Mouse (Mus musculus) kidney, postnatal 25 days (tissue): ENCODE results near the gene Gm45213.
A peak's percentile ranks its signal among the peaks of the same experiment; 100 is the strongest.

Source experiments
- DNase-seq, 2 experiments: peaks; one replicate each; pipeline ENCODE4 v3.0.0; 2021; ENCODE audit warnings: mixed read lengths in 2 of 2

The Gm45213 gene

DNA sequence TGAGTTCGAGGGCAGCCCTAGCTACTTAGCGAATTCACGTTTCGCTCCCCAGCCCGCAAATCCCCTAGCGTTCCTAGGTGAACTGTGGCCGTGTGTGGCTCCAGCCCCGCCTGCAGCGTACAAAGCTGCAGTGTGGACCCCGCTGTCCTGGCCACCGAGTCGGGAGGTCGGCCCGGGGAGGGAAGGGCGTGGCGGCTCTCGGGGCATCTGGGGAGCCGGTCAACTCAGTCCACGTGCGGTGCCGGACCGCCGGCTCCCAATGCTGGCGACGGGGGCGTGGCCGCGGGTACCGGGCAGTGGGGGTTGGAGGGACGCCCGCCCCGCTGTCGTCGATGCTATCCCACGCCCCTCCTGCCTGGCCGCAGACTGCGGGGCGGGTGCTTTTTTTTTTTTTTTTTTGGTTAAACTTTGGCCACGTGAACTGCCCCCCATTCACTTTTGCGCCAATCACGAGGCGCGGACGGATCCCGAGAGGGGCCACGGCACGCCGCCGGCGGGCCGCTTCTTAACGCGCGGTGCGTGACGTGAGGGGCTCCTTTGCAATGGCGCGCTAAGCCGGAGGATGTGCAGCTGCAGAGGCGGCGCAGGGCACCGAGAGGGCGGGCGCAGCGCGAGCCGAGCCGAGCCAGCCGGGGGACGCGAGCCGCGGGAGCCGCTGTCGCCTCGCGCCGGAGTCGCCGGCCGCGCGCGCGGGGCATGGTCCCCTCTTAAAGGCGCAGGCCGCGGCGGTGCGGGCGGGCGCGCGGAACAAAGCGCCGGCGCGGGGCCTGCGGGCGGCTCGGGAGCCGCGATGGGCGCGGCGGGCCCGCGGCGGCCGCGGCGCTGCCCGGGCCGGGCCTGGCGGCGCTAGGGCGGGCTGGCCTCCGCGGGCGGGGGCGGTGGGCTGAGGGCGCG, 65.8 kb downstream of the Gm45213 start, which contains the start of gene Chsy1:
Gene Chsy1, plus strand, starts transcription at position 555 of the 894 bp plus-strand sequence.
- DNase-seq: peak; percentile 86 to 95

DNA sequence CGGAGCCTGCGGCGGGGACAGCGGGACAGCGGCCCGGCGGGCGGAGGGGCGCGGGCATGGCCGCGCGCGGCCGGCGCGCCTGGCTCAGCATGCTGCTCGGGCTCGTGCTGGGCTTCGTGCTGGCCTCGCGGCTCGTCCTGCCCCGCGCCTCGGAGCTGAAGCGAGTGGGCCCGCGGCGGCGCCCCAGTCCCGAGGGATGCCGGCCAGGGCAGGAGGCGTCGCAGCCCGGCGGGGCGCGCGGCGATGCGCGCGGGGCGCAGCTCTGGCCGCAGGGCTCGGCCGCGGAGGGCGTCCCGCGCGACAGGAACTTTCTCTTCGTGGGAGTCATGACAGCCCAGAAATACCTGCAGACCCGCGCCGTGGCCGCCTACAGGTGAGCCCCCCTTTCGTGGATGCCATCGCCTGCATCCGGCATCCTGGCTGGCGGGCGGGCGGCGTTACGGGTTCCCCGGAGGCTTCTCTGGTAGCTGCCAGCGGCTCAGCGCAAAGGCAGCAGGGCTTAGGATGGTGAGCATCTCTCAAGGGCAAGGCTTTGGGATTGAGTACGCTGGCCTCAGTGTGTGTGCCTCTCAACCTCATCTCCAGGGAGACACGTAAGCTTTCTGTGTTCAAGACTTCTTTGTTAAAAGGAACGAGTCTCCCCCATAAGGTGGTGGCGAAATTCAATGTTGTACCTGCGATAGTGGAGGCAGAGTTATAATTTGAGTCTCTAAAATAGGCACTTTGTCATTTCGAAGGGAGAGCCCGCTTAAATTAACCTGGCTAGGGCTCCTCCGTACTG, 66.6 kb downstream of the Gm45213 start:
- peak; percentile 31 to 53 for DNase-seq

DNA sequence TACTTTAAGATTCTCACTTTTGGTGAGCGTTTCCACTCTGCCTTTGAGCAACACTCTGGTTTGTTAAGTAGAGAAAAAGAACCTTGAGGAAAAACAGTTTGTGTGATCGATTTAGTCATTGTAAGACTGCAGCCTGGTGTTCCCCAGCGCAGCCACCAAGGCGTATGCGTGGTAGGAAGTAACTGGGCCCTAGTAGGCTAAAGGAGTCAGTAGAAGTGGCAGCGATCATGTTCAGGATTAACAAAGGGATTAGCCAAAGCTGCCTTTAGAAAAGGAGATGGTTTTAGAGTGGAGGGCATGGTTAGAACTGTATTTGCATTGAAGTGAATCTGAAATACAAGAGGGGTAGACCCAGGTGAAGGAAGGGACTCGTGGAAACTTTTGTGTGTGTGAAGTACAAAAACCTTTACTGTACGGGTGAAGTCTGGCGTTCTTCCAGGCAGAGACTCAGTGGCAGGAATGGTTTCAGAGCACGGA, 67.3 kb downstream of the Gm45213 start:
- no peak for DNase-seq

GRCm38 (mm10) chr7:66111211-66111610, 67.8 kb downstream of the Gm45213 start:
- DNase-seq: no peak
